ENCODE assay signal across 21 mouse cellular contexts in the genomic region with DNA sequence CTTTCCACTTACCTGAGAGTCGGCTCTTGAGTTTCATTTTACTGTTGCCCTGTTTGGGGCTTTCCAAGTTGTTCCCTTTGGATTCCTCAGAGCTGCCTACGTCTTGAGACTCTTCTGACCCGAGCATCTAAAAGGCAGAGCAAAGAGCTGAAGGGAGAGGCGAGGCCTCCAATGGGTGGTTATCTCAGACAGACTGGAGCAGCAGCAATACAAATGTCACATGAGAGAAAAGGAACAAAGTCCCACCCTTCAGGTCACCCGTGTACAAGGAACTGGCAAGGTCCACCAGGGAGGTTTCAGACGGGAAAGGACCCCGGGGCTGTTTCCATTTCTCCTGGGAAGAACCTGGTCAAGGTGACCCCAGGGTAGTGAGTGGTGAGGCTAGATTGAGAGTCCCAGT.
A peak's percentile ranks its signal among the peaks of the same experiment; 100 is the strongest.
DNase-seq lines count a peak whose midpoint lies in the region; ATAC-seq and TF ChIP-seq lines count a peak whose summit lies in the region.
"Had no signal": no experiment of that assay in that cellular context is flagged by ENCODE, and none has a peak within 500 bp of the region (broad histone marks: within the 10 kb centered on the region; RNA-seq: fewer than 3 reads in every experiment).

No protein-coding gene starts in this region.

- H3K36me3 ChIP-seq in kidney, adult 2 months (ENCODE audit: control insufficient read depth, insufficient read depth, low read length), result no peaks in the 10 kb centered on the region
- no peaks in the 10 kb centered on the region for H3K36me3 ChIP-seq in intestine, embryonic 16.5 days (ENCODE audit: control insufficient read depth, insufficient read depth, low read length)
- H3K36me3 ChIP-seq in stomach, embryonic 16.5 days (ENCODE audit: control insufficient read depth, insufficient read depth, low read length), result no peaks in the 10 kb centered on the region
- H3K36me3 ChIP-seq: embryonic facial prominence, embryonic 12.5 days; heart, embryonic 15.5 days; hindbrain, embryonic 15.5 days had no signal

- intact Hi-C loops in gastrocnemius, adult 2 months (cut with DNase I), result no loop called here
- intact Hi-C loops in gastrocnemius, postnatal 36 days (cut with DNase I), result no loop called here
- intact Hi-C loops in heart, postnatal 36 days (cut with DNase I), result loop anchor here (5.0 kb wide), 2 partner anchors 37 to 128 kb away; no protein-coding TSS in a partner anchor

- no peak for DNase-seq in gastrocnemius, adult 2 months
- no peak for DNase-seq in gastrocnemius, postnatal 36 days
- peak; percentile 32 for DNase-seq in kidney, adult 2 months
- no peak for DNase-seq in kidney, adult 8-10 months
- DNase-seq in heart, postnatal 36 days, result no peak
- no peak for DNase-seq in urinary bladder, postnatal 14 days (ENCODE audit: low spot score)
- DNase-seq: adrenal gland, postnatal 14 days; cerebellum, adult 11-12 months; cerebellum, adult 9-10 months; cerebellum, postnatal 25 days; gastrocnemius, postnatal 14 days; heart, postnatal 14 days had no signal

- 0 out of 2 replicates have a peak overlapping the region, but pooled peaks have one; percentile 4 for H3K27ac ChIP-seq in gastrocnemius, adult 2 months
- H3K27ac ChIP-seq in kidney, adult 2 months (ENCODE audit: insufficient read depth, low read depth, low read length), result no peak overlapping the region
- peak overlapping the region; percentile 77 for H3K27ac ChIP-seq in intestine, embryonic 16.5 days (ENCODE audit: low read length)
- H3K27ac ChIP-seq in stomach, embryonic 16.5 days (ENCODE audit: low read length), result no peak overlapping the region; the same call in 1 of the 2 replicates
- H3K27ac ChIP-seq: embryonic facial prominence, embryonic 12.5 days; heart, embryonic 15.5 days; hindbrain, embryonic 15.5 days had no signal

- peak overlapping the region; percentile 42; the same call in 1 of the 2 replicates for H3K9ac ChIP-seq in intestine, embryonic 16.5 days (ENCODE audit: low read depth, low read length)
- H3K9ac ChIP-seq in stomach, embryonic 16.5 days (ENCODE audit: low read length), result no peak overlapping the region; the same call in 1 of the 2 replicates
- H3K9ac ChIP-seq: embryonic facial prominence, embryonic 12.5 days; heart, embryonic 15.5 days; hindbrain, embryonic 15.5 days had no signal

- TF ChIP-seq CTCF in gastrocnemius, adult 2 months (IDR thresholded peaks at IDR 0.05), result no peak
- TF ChIP-seq CTCF in kidney, adult 2 months (conservative IDR thresholded peaks at IDR 0.05; ENCODE audit: insufficient read depth, insufficient read length, low read depth, low read length), result no peak

- H3K4me3 ChIP-seq in gastrocnemius, adult 2 months, result no peak overlapping the region
- no peak overlapping the region for H3K4me3 ChIP-seq in kidney, adult 2 months (ENCODE audit: insufficient read depth, low read depth, low read length)
- peak overlapping the region; percentile 43 for H3K4me3 ChIP-seq in intestine, embryonic 16.5 days (ENCODE audit: low read length)
- no peak overlapping the region for H3K4me3 ChIP-seq in stomach, embryonic 16.5 days (replicated peaks; ENCODE audit: low read length)
- H3K4me3 ChIP-seq: embryonic facial prominence, embryonic 12.5 days; heart, embryonic 15.5 days; hindbrain, embryonic 15.5 days had no signal

- peaks cover 13% of the 10 kb centered on the region; the same call in 1 of the 2 replicates for H3K4me1 ChIP-seq in kidney, adult 2 months (ENCODE audit: control insufficient read depth, insufficient read depth, low read length)
- 0 out of 2 replicates have a peak, but pooled peaks cover 6% of the 10 kb centered on the region for H3K4me1 ChIP-seq in intestine, embryonic 16.5 days (ENCODE audit: control insufficient read depth, insufficient read depth, low read length)
- H3K4me1 ChIP-seq in stomach, embryonic 16.5 days (ENCODE audit: control insufficient read depth, insufficient read depth, low read length), result peaks cover 2% of the 10 kb centered on the region; the same call in 1 of the 2 replicates
- H3K4me1 ChIP-seq: embryonic facial prominence, embryonic 12.5 days; hindbrain, embryonic 15.5 days had no signal

- H3K27me3 ChIP-seq in kidney, adult 2 months (replicated peaks; ENCODE audit: control insufficient read depth, insufficient read depth, low read length), result no peaks in the 10 kb centered on the region
- no peaks in the 10 kb centered on the region for H3K27me3 ChIP-seq in intestine, embryonic 16.5 days (replicated peaks; ENCODE audit: control insufficient read depth, insufficient read depth, low read length)
- no peaks in the 10 kb centered on the region for H3K27me3 ChIP-seq in stomach, embryonic 16.5 days (ENCODE audit: control insufficient read depth, insufficient read depth, low read length)
- H3K27me3 ChIP-seq: embryonic facial prominence, embryonic 12.5 days; heart, embryonic 15.5 days; hindbrain, embryonic 15.5 days; Patski had no signal

- TF ChIP-seq POLR2A in kidney, adult 2 months (IDR thresholded peaks at IDR 0.05; ENCODE audit: low read depth, low read length), result no peak

- peak; percentile 88 for ATAC-seq in intestine, embryonic 16.5 days
- peak; percentile 57; the same call in 1 of the 2 replicates for ATAC-seq in stomach, embryonic 16.5 days (ENCODE audit: insufficient read depth, low FRiP score)
- ATAC-seq: activated CD4-positive, CD25-positive, alpha-beta regulatory T cell, adult 4 months; forebrain, embryonic 16.5 days; Patski had no signal

- WGBS in kidney, adult 2 months, result 50% methylated on average over 7 of the region's 7 CpGs
- WGBS in intestine, embryonic 16.5 days, result 63% methylated on average over 7 of the region's 7 CpGs
- 63% methylated on average over 7 of the region's 7 CpGs for WGBS in stomach, embryonic 16.5 days

- peak overlapping the region; percentile 39 for H3K4me2 ChIP-seq in intestine, embryonic 16.5 days (ENCODE audit: low read depth, low read length)
- H3K4me2 ChIP-seq in stomach, embryonic 16.5 days (ENCODE audit: low read depth, low read length), result no peak overlapping the region
- H3K4me2 ChIP-seq: embryonic facial prominence, embryonic 12.5 days; heart, embryonic 11.5 days; heart, embryonic 15.5 days; hindbrain, embryonic 15.5 days had no signal

- no peaks in the 10 kb centered on the region for H3K9me3 ChIP-seq in intestine, embryonic 16.5 days (ENCODE audit: control insufficient read depth, low read length)
- no peaks in the 10 kb centered on the region for H3K9me3 ChIP-seq in stomach, embryonic 16.5 days (replicated peaks; ENCODE audit: control insufficient read depth, low read length)
- H3K9me3 ChIP-seq: embryonic facial prominence, embryonic 12.5 days; heart, embryonic 15.5 days; hindbrain, embryonic 15.5 days had no signal

Comparison
In these comparisons a context has a peak if more than half of its experiments do, and no peak if none do; other contexts are left out.
1. H3K27ac ChIP-seq: peak in gastrocnemius, adult 2 months (single experiment) and intestine, embryonic 16.5 days (single experiment); none in kidney, adult 2 months (single experiment) and stomach, embryonic 16.5 days (single experiment).